Mouse (Mus musculus): ENCODE measurements around the gene Runx1. TPM values are rescaled to one million over a fixed set of nuclear protein-coding genes. Genes with fewer than 3 reads are reported as not detected.
A peak's percentile ranks its signal among the peaks of the same experiment; 100 is the strongest.

The Runx1 gene
- polyA plus RNA-seq, 2 experiments, result 3.0 to 4.4 TPM

GRCm38 (mm10) chr16:92790601-92791000 is 35.3 kb downstream of the Runx1 start:
- no peaks in the 10 kb centered on the region for H3K27me3 ChIP-seq (ENCODE audit: control insufficient read depth, insufficient read depth, low read length)
- H3K4me2 ChIP-seq (ENCODE audit: low read depth), result no peak overlapping the region
- no peaks in the 10 kb centered on the region for H3K9me3 ChIP-seq (ENCODE audit: control insufficient read depth, low read length)
- H3K4me1 ChIP-seq (replicated peaks; ENCODE audit: control insufficient read depth in 2 of 2, insufficient read depth in 2 of 2, low read length in 1 of 2), result peaks cover 11 to 51% of the 10 kb centered on the region in 2 experiments
- no peaks in the 10 kb centered on the region for H3K36me3 ChIP-seq (replicated peaks; ENCODE audit: control insufficient read depth, insufficient read depth, low read depth)
- H3K27ac ChIP-seq, result no peak overlapping the region
- no peak for ATAC-seq (ENCODE audit: insufficient read depth)
- 75% methylated on average over 6 of the region's 6 CpGs for WGBS (ENCODE audit: insufficient replicate concordance)
- TF ChIP-seq EP300 (IDR thresholded peaks at IDR 0.05; ENCODE audit: low read depth) (no peak), CTCF (IDR thresholded peaks at IDR 0.05; ENCODE audit: low read depth) (no peak)
- H3K4me3 ChIP-seq (ENCODE audit: insufficient read depth in 1 of 2, low read depth in 2 of 2, low read length in 2 of 2), result no peak overlapping the region
- H3K9ac ChIP-seq (replicated peaks), result no peak overlapping the region
- no peak for DNase-seq (ENCODE audit: low read depth in 3 of 3, low spot score in 3 of 3)

GRCm38 (mm10) chr16:92789840-92790239 is 36.1 kb downstream of the Runx1 start:
- peaks cover 11 to 52% of the 10 kb centered on the region in 2 experiments for H3K4me1 ChIP-seq (replicated peaks; ENCODE audit: control insufficient read depth in 2 of 2, insufficient read depth in 2 of 2, low read length in 1 of 2)
- H3K9me3 ChIP-seq (ENCODE audit: control insufficient read depth, low read length), result no peaks in the 10 kb centered on the region
- H3K36me3 ChIP-seq (replicated peaks; ENCODE audit: control insufficient read depth, insufficient read depth, low read depth), result no peaks in the 10 kb centered on the region
- 71% methylated on average over 4 of the region's 4 CpGs for WGBS (ENCODE audit: insufficient replicate concordance)
- no peak overlapping the region for H3K4me3 ChIP-seq (ENCODE audit: insufficient read depth in 1 of 2, low read depth in 2 of 2, low read length in 2 of 2)
- DNase-seq (ENCODE audit: low read depth in 3 of 3, low spot score in 3 of 3) (no peak), ATAC-seq (ENCODE audit: insufficient read depth) (no peak)
- no peak overlapping the region for H3K9ac ChIP-seq (replicated peaks)
- no peaks in the 10 kb centered on the region for H3K27me3 ChIP-seq (ENCODE audit: control insufficient read depth, insufficient read depth, low read length)
- TF ChIP-seq EP300 (IDR thresholded peaks at IDR 0.05; ENCODE audit: low read depth), result no peak
- no peak for TF ChIP-seq CTCF (IDR thresholded peaks at IDR 0.05; ENCODE audit: low read depth)
- no peak overlapping the region for H3K27ac ChIP-seq
- H3K4me2 ChIP-seq (ENCODE audit: low read depth), result no peak overlapping the region

- Histone ChIP-seq H3K4me2 (ENCODE audit: low read depth) (no peak overlapping the region), H3K4me3 (ENCODE audit: insufficient read depth in 1 of 2, low read depth in 2 of 2, low read length in 2 of 2) (no peak overlapping the region), H3K9me3 (ENCODE audit: control insufficient read depth, low read length) (no peaks in the 10 kb centered on the region), H3K27ac (no peak overlapping the region), H3K27me3 (ENCODE audit: control insufficient read depth, insufficient read depth, low read length) (no peaks in the 10 kb centered on the region), H3K36me3 (replicated peaks; ENCODE audit: control insufficient read depth, insufficient read depth, low read depth) (no peaks in the 10 kb centered on the region), H3K9ac (replicated peaks) (no peak overlapping the region), H3K4me1 (replicated peaks; ENCODE audit: control insufficient read depth in 2 of 2, insufficient read depth in 2 of 2, low read length in 1 of 2) (peaks cover 9 to 55% of the 10 kb centered on the region in 2 experiments)
- 79% methylated on average over 11 of the region's 11 CpGs for WGBS (ENCODE audit: insufficient replicate concordance)
- TF ChIP-seq CTCF (IDR thresholded peaks at IDR 0.05; ENCODE audit: low read depth) (no peak), EP300 (IDR thresholded peaks at IDR 0.05; ENCODE audit: low read depth) (no peak)
- ATAC-seq (ENCODE audit: insufficient read depth), result no peak
- DNase-seq (ENCODE audit: low read depth in 3 of 3, low spot score in 3 of 3), result no peak
These were observed 37.5 kb downstream of the Runx1 start for GRCm38 (mm10) chr16:92788446-92788845.

- Histone ChIP-seq H3K4me1 (replicated peaks; ENCODE audit: control insufficient read depth in 2 of 2, insufficient read depth in 2 of 2, low read length in 1 of 2) (peaks cover 6 to 52% of the 10 kb centered on the region in 2 experiments; a peak in 3 of 4 replicates), H3K9ac (replicated peaks) (no peak overlapping the region), H3K36me3 (replicated peaks; ENCODE audit: control insufficient read depth, insufficient read depth, low read depth) (no peaks in the 10 kb centered on the region), H3K27ac (no peak overlapping the region), H3K9me3 (ENCODE audit: control insufficient read depth, low read length) (no peaks in the 10 kb centered on the region), H3K4me2 (ENCODE audit: low read depth) (no peak overlapping the region), H3K27me3 (ENCODE audit: control insufficient read depth, insufficient read depth, low read length) (no peaks in the 10 kb centered on the region), H3K4me3 (ENCODE audit: insufficient read depth in 1 of 2, low read depth in 2 of 2, low read length in 2 of 2) (no peak overlapping the region)
- TF ChIP-seq CTCF (IDR thresholded peaks at IDR 0.05; ENCODE audit: low read depth), result no peak
- no peak for TF ChIP-seq EP300 (IDR thresholded peaks at IDR 0.05; ENCODE audit: low read depth)
- ATAC-seq (ENCODE audit: insufficient read depth) (no peak), DNase-seq (ENCODE audit: low read depth in 3 of 3, low spot score in 3 of 3) (no peak)
- 30% methylated on average over 5 of the region's 5 CpGs for WGBS (ENCODE audit: insufficient replicate concordance)
These were observed 39.0 kb downstream of the Runx1 start for GRCm38 (mm10) chr16:92786883-92787321.

- peak; percentile 15; the same call in 1 of the 2 replicates for ATAC-seq (ENCODE audit: insufficient read depth)
- no peak for DNase-seq (ENCODE audit: low read depth in 3 of 3, low spot score in 3 of 3)
- H3K36me3 ChIP-seq (replicated peaks; ENCODE audit: control insufficient read depth, insufficient read depth, low read depth), result no peaks in the 10 kb centered on the region
- TF ChIP-seq EP300 (IDR thresholded peaks at IDR 0.05; ENCODE audit: low read depth) (no peak), CTCF (IDR thresholded peaks at IDR 0.05; ENCODE audit: low read depth) (no peak)
- H3K4me3 ChIP-seq (ENCODE audit: insufficient read depth in 1 of 2, low read depth in 2 of 2, low read length in 2 of 2), result no peak overlapping the region
- no peak overlapping the region; the same call in 1 of the 2 replicates for H3K9ac ChIP-seq (replicated peaks)
- WGBS (ENCODE audit: insufficient replicate concordance), result 29% methylated on average over 6 of the region's 6 CpGs
- no peak overlapping the region for H3K27ac ChIP-seq
- H3K27me3 ChIP-seq (ENCODE audit: control insufficient read depth, insufficient read depth, low read length), result no peaks in the 10 kb centered on the region
- peaks cover 6 to 52% of the 10 kb centered on the region in 2 experiments; a peak in 3 of 4 replicates for H3K4me1 ChIP-seq (replicated peaks; ENCODE audit: control insufficient read depth in 2 of 2, insufficient read depth in 2 of 2, low read length in 1 of 2)
- H3K9me3 ChIP-seq (ENCODE audit: control insufficient read depth, low read length), result no peaks in the 10 kb centered on the region
- no peak overlapping the region for H3K4me2 ChIP-seq (ENCODE audit: low read depth)
These were observed 39.6 kb downstream of the Runx1 start for GRCm38 (mm10) chr16:92786276-92786882.

Data from liver, embryonic 14.5 days (tissue).